Mouse (Mus musculus) myocyte (in vitro differentiated cells): ENCODE measurements around the gene Shbg. TPM values are rescaled to one million over a fixed set of nuclear protein-coding genes. Genes with fewer than 3 reads are reported as not detected.
A peak's percentile ranks its signal among the peaks of the same experiment; 100 is the strongest.

Source experiments
- H3K27me3 ChIP-seq: one replicate; pipeline ENCODE4 v1.6.1; 2011; ENCODE audit not compliant: control insufficient read depth, insufficient read depth, insufficient read length
- H3K36me3 ChIP-seq: one replicate; pipeline ENCODE4 v1.6.1; 2011; ENCODE audit not compliant: control insufficient read depth, insufficient read depth
- H3K4me2 ChIP-seq: one replicate; pipeline ENCODE4 v1.6.1; 2011; ENCODE audit warnings: low read depth, control low read depth
- H3K4me3 ChIP-seq: one replicate; pipeline ENCODE4 v1.5.1; 2011; ENCODE audit warnings: mild to moderate bottlenecking, control low read depth, moderate library complexity
- H3K79me2 ChIP-seq: one replicate; pipeline ENCODE4 v1.6.1; 2011; ENCODE audit not compliant: control insufficient read depth, insufficient read depth
- H3ac ChIP-seq: one replicate; pipeline ENCODE4 v1.6.1; 2011; ENCODE audit not compliant: control insufficient read depth, insufficient read length
- CEBPB ChIP-seq: IDR thresholded peaks from 2 replicates; pipeline ENCODE4 v1.6.1; 2011; ENCODE audit warnings: mild to moderate bottlenecking, moderate library complexity; ENCODE audit not compliant: poor library complexity, insufficient read depth, severe bottlenecking
- E2F4 ChIP-seq: IDR thresholded peaks from one replicate; pipeline ENCODE4 v1.6.1; 2011; ENCODE audit warnings: mild to moderate bottlenecking, control low read depth, moderate library complexity; ENCODE audit not compliant: insufficient read depth
- MAX ChIP-seq: IDR thresholded peaks from one replicate; pipeline ENCODE4 v1.6.1; 2011; ENCODE audit warnings: low read depth, mild to moderate bottlenecking, control low read depth
- MYOD1 ChIP-seq, 3 experiments: IDR thresholded peaks; one replicate each; pipeline ENCODE4 v1.6.1; 2011; ENCODE audit warnings: control low read depth in 2 of 3, low read depth in 2 of 3, mild to moderate bottlenecking in 2 of 3, moderate library complexity in 1 of 3; ENCODE audit not compliant: insufficient read length in 2 of 3, control insufficient read depth in 1 of 3
- MYOG ChIP-seq, 3 experiments: IDR thresholded peaks; one replicate each; pipeline ENCODE4 v1.6.1; 2011; ENCODE audit warnings: control low read depth in 2 of 3, low read depth in 2 of 3, mild to moderate bottlenecking in 2 of 3; ENCODE audit not compliant: insufficient read length in 2 of 3, control insufficient read depth in 1 of 3, insufficient read depth in 1 of 3
- POLR2A ChIP-seq: IDR thresholded peaks from one replicate; pipeline ENCODE4 v1.6.1; 2011; ENCODE audit warnings: low read depth, mild to moderate bottlenecking, control low read depth, moderate library complexity; ENCODE audit not compliant: insufficient read length
- POLR2AphosphoS2 ChIP-seq: IDR thresholded peaks from one replicate; pipeline ENCODE4 v1.6.1; 2011; ENCODE audit warnings: low read depth, control low read depth; ENCODE audit not compliant: insufficient read length
- REST ChIP-seq: IDR thresholded peaks from one replicate; pipeline ENCODE4 v1.6.1; 2011; ENCODE audit warnings: mild to moderate bottlenecking, control low read depth, moderate library complexity; ENCODE audit not compliant: insufficient read depth, insufficient read length
- SRF ChIP-seq: IDR thresholded peaks from one replicate; pipeline ENCODE4 v1.6.1; 2011; ENCODE audit warnings: low read depth; ENCODE audit not compliant: control insufficient read depth, insufficient read length
- TCF12 ChIP-seq: IDR thresholded peaks from one replicate; pipeline ENCODE4 v1.6.1; 2011; ENCODE audit warnings: mild to moderate bottlenecking, control low read depth; ENCODE audit not compliant: poor library complexity, insufficient read depth, severe bottlenecking
- TCF3 ChIP-seq: IDR thresholded peaks from one replicate; pipeline ENCODE4 v1.6.1; 2011; ENCODE audit warnings: low read depth, control low read depth; ENCODE audit not compliant: insufficient read length
- USF1 ChIP-seq: IDR thresholded peaks from one replicate; pipeline ENCODE4 v1.6.1; 2011; ENCODE audit warnings: low read depth, mild to moderate bottlenecking, control low read depth, moderate library complexity
- polyA plus RNA-seq: library from polyadenylated mRNA; unstranded; fragments of >200 nt; fragmentation: generic; extraction: Trizol; gene quantifications from one replicate; pipeline ENCODE4 v1.2.1, GENCODE M21; 2012; ENCODE audit warnings: missing spikeins

The Shbg gene
- polyA plus RNA-seq, 1 experiment: 0.05 TPM

GRCm38 (mm10) chr11:69579128-69580017 is 38.3 kb downstream of the Shbg start:
- Histone ChIP-seq H3K79me2 (peaks cover 77% of the 10 kb centered on the region), H3K36me3 (peaks cover under 1% of the 10 kb centered on the region), H3K4me2 (peak overlapping the region; percentile 97), H3K4me3 (peak overlapping the region; percentile 99), H3ac (peak overlapping the region; percentile 79), H3K27me3 (no peaks in the 10 kb centered on the region)
- TF ChIP-seq POLR2A: peak; percentile 38
- TF ChIP-seq USF1: no peak
- peak; percentile 92 for TF ChIP-seq E2F4

- peak overlapping the region; percentile 97 for H3K4me2 ChIP-seq
- H3K36me3 ChIP-seq: peaks cover 3% of the 10 kb centered on the region
- H3ac ChIP-seq: peak overlapping the region; percentile 12
- no peak for TF ChIP-seq POLR2AphosphoS2
- no peak for TF ChIP-seq POLR2A
- TF ChIP-seq MAX: no peak
- no peak for TF ChIP-seq MYOG (IDR thresholded peaks at IDR 0.05; ENCODE audit: control insufficient read depth in 1 of 3, insufficient read depth in 1 of 3, insufficient read length in 2 of 3, low read depth in 2 of 3)
- no peak for TF ChIP-seq TCF12
- TF ChIP-seq SRF: no peak
- no peak for TF ChIP-seq MYOD1 (IDR thresholded peaks at IDR 0.05; ENCODE audit: control insufficient read depth in 1 of 3, insufficient read length in 2 of 3, low read depth in 2 of 3)
- peaks cover 66% of the 10 kb centered on the region for H3K79me2 ChIP-seq
- peak overlapping the region; percentile 99 for H3K4me3 ChIP-seq
- H3K27me3 ChIP-seq: no peaks in the 10 kb centered on the region
Measured at GRCm38 (mm10) chr11:69578301-69578700, 39.4 kb downstream of the Shbg start.

GRCm38 (mm10) chr11:69576307-69576706 is 41.4 kb downstream of the Shbg start:
- H3K4me2 ChIP-seq: no peak overlapping the region
- no peak for TF ChIP-seq POLR2A
- TF ChIP-seq REST: no peak
- TF ChIP-seq SRF: no peak
- no peak for TF ChIP-seq TCF3
- no peak for TF ChIP-seq MAX
- no peak for TF ChIP-seq USF1
- TF ChIP-seq E2F4: no peak
- no peak for TF ChIP-seq POLR2AphosphoS2
- no peak for TF ChIP-seq MYOG (IDR thresholded peaks at IDR 0.05; ENCODE audit: control insufficient read depth in 1 of 3, insufficient read depth in 1 of 3, insufficient read length in 2 of 3, low read depth in 2 of 3)
- H3K4me3 ChIP-seq: no peak overlapping the region
- peaks cover 46% of the 10 kb centered on the region for H3K79me2 ChIP-seq
- peaks cover 3% of the 10 kb centered on the region for H3K36me3 ChIP-seq
- no peaks in the 10 kb centered on the region for H3K27me3 ChIP-seq
- H3ac ChIP-seq: no peak overlapping the region

DNA sequence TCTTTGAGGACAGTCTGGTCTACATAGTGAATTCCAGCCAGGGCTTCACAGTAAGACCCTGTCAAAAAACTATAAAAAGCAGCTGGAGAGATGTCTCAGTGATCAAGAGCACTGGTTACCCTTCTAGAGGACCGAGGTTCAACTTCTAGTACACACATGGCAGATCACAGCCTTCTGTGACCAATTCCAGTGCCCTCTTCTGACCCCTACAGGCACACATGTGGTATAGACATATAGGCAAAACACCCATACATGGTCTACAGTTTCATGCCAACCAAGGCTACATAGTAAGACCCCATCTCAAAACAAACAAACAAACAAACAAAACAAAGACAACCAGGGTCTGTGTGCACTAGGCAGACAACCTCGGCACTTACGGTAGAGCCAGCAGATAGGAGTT is 42.5 kb downstream of the Shbg start:
- no peak for TF ChIP-seq REST
- no peak for TF ChIP-seq POLR2A
- TF ChIP-seq TCF12: no peak
- no peak for TF ChIP-seq SRF
- TF ChIP-seq TCF3: no peak
- no peak for TF ChIP-seq E2F4
- TF ChIP-seq USF1: no peak
- TF ChIP-seq MAX: no peak
- no peak for TF ChIP-seq POLR2AphosphoS2
- TF ChIP-seq MYOD1 (IDR thresholded peaks at IDR 0.05; ENCODE audit: control insufficient read depth in 1 of 3, insufficient read length in 2 of 3, low read depth in 2 of 3): no peak
- no peak for TF ChIP-seq MYOG (IDR thresholded peaks at IDR 0.05; ENCODE audit: control insufficient read depth in 1 of 3, insufficient read depth in 1 of 3, insufficient read length in 2 of 3, low read depth in 2 of 3)
- no peak for TF ChIP-seq CEBPB
- H3K4me3 ChIP-seq: no peak overlapping the region
- peaks cover 44% of the 10 kb centered on the region for H3K79me2 ChIP-seq
- H3ac ChIP-seq: no peak overlapping the region
- peaks cover 6% of the 10 kb centered on the region for H3K36me3 ChIP-seq
- H3K4me2 ChIP-seq: no peak overlapping the region
- no peaks in the 10 kb centered on the region for H3K27me3 ChIP-seq

DNA sequence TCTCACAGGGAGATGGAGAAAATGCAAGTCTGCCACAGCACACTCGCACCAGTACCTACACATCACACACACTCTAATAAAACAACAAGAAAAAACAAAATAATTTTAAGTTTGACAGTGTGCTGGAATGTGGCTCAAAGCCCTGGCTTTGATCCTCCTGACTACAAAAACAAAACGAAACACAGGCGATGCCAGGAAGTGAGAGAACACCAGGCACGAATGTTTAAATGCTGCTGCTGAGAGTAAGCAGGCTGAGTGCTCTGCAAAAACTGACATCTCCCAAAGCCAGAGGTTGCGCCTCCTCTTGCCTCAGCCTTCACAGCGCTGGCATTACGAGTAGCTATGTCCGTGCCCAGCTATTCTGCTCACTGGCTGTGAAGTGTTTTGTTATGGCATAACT is 52.6 kb downstream of the Shbg start:
- Histone ChIP-seq H3K4me2 (no peak overlapping the region), H3ac (no peak overlapping the region), H3K36me3 (peaks cover 11% of the 10 kb centered on the region), H3K79me2 (no peaks in the 10 kb centered on the region), H3K27me3 (no peaks in the 10 kb centered on the region), H3K4me3 (no peak overlapping the region)
- TF ChIP-seq POLR2A: no peak
- TF ChIP-seq CEBPB: no peak
- TF ChIP-seq MAX: no peak
- no peak for TF ChIP-seq MYOG (IDR thresholded peaks at IDR 0.05; ENCODE audit: control insufficient read depth in 1 of 3, insufficient read depth in 1 of 3, insufficient read length in 2 of 3, low read depth in 2 of 3)
- no peak for TF ChIP-seq USF1
- TF ChIP-seq E2F4: no peak
- TF ChIP-seq POLR2AphosphoS2: no peak
- no peak for TF ChIP-seq MYOD1 (IDR thresholded peaks at IDR 0.05; ENCODE audit: control insufficient read depth in 1 of 3, insufficient read length in 2 of 3, low read depth in 2 of 3)
- TF ChIP-seq SRF: no peak
- no peak for TF ChIP-seq TCF12
- no peak for TF ChIP-seq REST
- TF ChIP-seq TCF3: no peak

Other genes starting within 250 kb of the Shbg start
- 148 TPM for gene Chd3, start 248.5 kb downstream of the Shbg start, polyA plus RNA-seq
- gene Naa38, start 222.4 kb downstream of the Shbg start, polyA plus RNA-seq: 126 TPM
- gene Cyb5d1, start 222.3 kb downstream of the Shbg start, polyA plus RNA-seq: 23.0 TPM
- 0.16 TPM for gene Tmem88, start 219.7 kb downstream of the Shbg start, polyA plus RNA-seq
- gene Kdm6b, start 204.2 kb downstream of the Shbg start, polyA plus RNA-seq: 31.0 TPM
- gene Dnah2, start 68.8 kb downstream of the Shbg start, polyA plus RNA-seq: 0.24 TPM
- gene Efnb3, start 57.7 kb downstream of the Shbg start, polyA plus RNA-seq: 0.36 TPM
- gene Wrap53, start 37.6 kb downstream of the Shbg start, polyA plus RNA-seq: 9.1 TPM
- gene Trp53, start 37.5 kb downstream of the Shbg start, polyA plus RNA-seq: 119 TPM
- gene Atp1b2, start 12.0 kb downstream of the Shbg start, polyA plus RNA-seq: 6.6 TPM
- 3.6 TPM for gene Sat2, start 4.1 kb upstream of the Shbg start, polyA plus RNA-seq
- gene Fxr2, start 15.1 kb upstream of the Shbg start, polyA plus RNA-seq: 104 TPM
- gene Sox15, start 37.4 kb upstream of the Shbg start, polyA plus RNA-seq: 0.07 TPM
- 39.1 TPM for gene Mpdu1, start 44.7 kb upstream of the Shbg start, polyA plus RNA-seq
- 0.96 TPM for gene Cd68, start 48.2 kb upstream of the Shbg start, polyA plus RNA-seq
- gene Eif4a1, start 54.5 kb upstream of the Shbg start, polyA plus RNA-seq: 553 TPM
- gene Senp3, start 64.2 kb upstream of the Shbg start, polyA plus RNA-seq: 70.5 TPM
- 0.07 TPM for gene Tnfsf13, start 67.9 kb upstream of the Shbg start, polyA plus RNA-seq
- gene Tnfsf12, start 77.9 kb upstream of the Shbg start, polyA plus RNA-seq: 5.5 TPM
- 1.6 TPM for gene Tnfsfm13, start 78.2 kb upstream of the Shbg start, polyA plus RNA-seq
- gene Polr2a, start 140.7 kb upstream of the Shbg start, polyA plus RNA-seq: 69.5 TPM
- gene Slc35g3, start 144.1 kb upstream of the Shbg start, polyA plus RNA-seq: 0.26 TPM
- gene Zbtb4, start 148.0 kb upstream of the Shbg start, polyA plus RNA-seq: 9.4 TPM
- gene Chrnb1, start 178.0 kb upstream of the Shbg start, polyA plus RNA-seq: 95.3 TPM
- gene Fgf11, start 184.0 kb upstream of the Shbg start, polyA plus RNA-seq: 17.5 TPM
- gene Tmem102, start 187.7 kb upstream of the Shbg start, polyA plus RNA-seq: 0.61 TPM
- gene Gm39566, start 197.4 kb upstream of the Shbg start, polyA plus RNA-seq: 0.02 TPM
- gene Spem2, start 200.6 kb upstream of the Shbg start, polyA plus RNA-seq: not detected
- gene Spem1, start 204.3 kb upstream of the Shbg start, polyA plus RNA-seq: 0.05 TPM
- 12.8 TPM for gene Nlgn2, start 219.9 kb upstream of the Shbg start, polyA plus RNA-seq
- gene Tmem256, start 220.6 kb upstream of the Shbg start, polyA plus RNA-seq: 259 TPM
- gene Plscr3, start 228.5 kb upstream of the Shbg start, polyA plus RNA-seq: 91.9 TPM
- gene Tnk1, start 240.8 kb upstream of the Shbg start, polyA plus RNA-seq: not detected